Mouse (Mus musculus): ENCODE data around the gene Cfap73. TPM values are rescaled to one million over a fixed set of nuclear protein-coding genes. Genes with fewer than 3 reads are reported as not detected.

Gene Cfap73
- total RNA-seq, 2 experiments from 2014 or later, result not detected

DNA sequence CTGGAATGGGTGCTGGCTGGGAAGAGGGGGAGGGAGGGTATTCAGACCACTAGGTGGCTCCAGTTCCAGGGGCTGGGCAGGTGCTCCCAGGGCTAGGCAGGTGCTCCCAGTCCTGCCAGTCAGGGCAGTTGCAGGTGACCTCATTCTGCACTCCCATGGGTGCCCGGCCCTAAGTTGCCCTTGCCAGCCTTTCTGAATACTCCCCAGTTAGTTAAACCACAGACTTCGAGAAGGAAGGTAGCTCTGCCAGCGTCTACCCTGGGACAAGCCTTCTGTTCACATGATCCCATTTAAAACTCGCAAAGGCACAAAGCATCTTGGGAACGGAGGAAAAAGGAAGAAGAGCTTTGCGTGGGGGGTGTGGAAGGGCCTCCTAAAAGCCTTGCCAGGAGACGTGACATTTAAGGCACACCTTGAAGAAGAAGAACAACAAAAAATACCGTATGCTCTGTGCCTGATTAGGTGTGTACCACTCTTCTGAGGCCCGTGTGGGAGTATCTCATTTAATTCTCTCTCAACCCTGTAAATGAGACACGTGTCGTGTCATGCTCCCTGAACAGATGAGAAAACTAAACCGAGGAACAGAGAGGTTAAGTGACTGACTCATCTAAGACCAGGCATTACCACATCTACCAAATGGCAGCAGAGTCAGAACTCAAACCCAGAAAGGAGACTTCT, 13.9 kb upstream of the Cfap73 start:
- DNase-seq, result no peak

GRCm38 (mm10) chr5:120647361-120647760, 13.3 kb upstream of the Cfap73 start:
- no peak for DNase-seq

DNA sequence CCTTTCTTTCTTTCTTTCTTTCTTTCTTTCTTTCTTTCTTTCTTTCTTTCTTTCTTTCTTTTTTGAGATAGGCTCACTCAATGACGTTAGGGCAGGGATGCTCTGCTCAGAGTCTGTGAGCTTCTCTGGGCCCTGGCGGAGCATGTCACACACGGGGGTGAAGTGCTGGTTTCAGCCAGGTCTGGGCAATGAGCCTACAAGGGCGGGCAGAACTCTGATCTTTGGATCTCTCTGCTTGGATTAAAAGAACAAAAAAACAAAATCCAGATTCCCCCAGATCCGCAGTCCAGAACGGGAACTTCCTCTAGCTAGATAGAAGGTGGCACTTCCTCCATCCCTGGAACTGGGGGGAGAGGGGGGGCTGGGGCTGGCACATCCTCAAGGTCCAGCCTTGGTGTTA, 11.8 kb upstream of the Cfap73 start:
- DNase-seq, result peak; percentile 31

DNA sequence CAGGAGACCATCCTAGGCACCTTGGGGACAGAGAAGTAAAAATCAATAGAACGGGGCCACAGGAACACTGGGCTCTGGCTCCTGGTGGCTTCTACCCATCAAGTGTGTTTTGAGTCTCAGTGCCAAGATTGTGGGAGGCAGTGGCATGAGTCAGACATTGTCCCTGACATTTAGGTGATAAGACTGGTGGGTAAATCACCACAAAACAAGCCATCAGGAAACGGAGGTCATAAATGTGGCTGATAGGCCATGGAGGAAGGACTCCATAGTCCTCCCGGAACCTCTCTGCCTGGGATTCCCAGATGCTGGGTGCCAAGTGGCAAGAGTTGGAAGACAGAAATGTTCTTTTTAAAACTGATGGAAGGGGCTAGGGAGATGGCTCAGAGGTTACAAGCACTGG, 10.2 kb upstream of the Cfap73 start:
- no peak for DNase-seq

GRCm38 (mm10) chr5:120643365-120644085, 9.5 kb upstream of the Cfap73 start:
- DNase-seq, result no peak

- DNase-seq, result no peak
These were observed 6.1 kb upstream of the Cfap73 start for GRCm38 (mm10) chr5:120640094-120640493.

GRCm38 (mm10) chr5:120635633-120636032, 1.6 kb upstream of the Cfap73 start:
- no peak for DNase-seq

DNA sequence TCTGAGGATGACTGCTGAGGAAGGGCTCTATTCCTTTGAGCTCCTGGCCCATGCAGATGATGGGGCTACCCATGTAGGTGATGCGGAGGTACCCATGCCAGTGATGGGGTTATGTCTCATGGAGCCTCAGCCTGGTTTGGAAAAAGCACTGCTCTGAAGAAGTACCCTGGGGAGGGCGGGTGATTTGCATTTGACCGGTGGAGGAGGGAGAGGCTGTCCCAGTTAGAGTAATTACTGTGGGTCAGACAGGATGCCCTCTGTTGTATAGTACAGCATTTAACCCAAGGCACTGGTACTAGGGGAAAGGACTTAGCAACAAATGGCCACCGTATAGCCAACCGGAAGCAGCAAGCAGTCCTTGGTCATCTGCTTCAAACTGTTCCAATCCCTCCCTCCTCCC, 825 bp upstream of the Cfap73 start:
- no peak for DNase-seq

DNA sequence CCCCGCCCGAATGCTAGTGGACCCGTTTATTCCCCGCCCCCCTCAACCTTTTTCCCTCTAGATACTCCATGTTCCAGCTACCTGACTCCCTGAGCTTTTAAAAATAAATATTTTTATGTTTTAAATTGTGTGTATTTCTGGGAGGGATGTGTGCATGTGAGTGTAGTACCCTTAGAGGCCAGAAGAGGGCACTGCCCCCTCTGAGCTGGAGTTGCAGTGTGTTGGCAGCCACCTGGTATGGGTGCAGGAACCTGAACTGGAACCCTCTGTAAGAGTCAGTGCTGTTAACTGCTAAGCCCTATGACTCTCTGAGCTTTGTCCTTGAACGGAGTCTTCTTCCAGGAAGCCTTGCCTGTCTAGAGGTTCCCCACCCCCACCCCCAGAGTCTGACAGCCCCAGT, 2.1 kb downstream of the Cfap73 start:
- no peak for DNase-seq

- DNase-seq, result no peak
These were observed 2.9 kb downstream of the Cfap73 start for GRCm38 (mm10) chr5:120631128-120631527.

DNA sequence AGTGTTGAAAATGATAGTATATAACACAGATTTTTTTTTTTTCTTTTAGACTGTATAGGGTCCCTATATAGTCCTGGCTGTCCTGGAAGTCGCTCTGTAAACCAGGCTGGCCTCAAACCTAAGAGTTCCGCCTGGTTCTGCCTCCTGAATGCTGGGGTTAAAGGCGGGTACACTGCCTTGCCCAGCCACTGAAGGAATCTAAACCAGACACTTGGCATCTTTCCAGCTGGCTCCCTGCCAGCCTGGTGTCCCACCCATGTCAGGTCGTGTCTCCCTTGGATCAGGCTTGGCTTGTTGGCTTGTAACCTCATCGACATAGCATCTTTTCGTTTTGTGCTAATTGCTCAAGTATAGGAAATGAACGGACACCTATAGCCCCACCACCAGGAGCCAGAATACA, 5.4 kb downstream of the Cfap73 start:
- no peak for DNase-seq

DNA sequence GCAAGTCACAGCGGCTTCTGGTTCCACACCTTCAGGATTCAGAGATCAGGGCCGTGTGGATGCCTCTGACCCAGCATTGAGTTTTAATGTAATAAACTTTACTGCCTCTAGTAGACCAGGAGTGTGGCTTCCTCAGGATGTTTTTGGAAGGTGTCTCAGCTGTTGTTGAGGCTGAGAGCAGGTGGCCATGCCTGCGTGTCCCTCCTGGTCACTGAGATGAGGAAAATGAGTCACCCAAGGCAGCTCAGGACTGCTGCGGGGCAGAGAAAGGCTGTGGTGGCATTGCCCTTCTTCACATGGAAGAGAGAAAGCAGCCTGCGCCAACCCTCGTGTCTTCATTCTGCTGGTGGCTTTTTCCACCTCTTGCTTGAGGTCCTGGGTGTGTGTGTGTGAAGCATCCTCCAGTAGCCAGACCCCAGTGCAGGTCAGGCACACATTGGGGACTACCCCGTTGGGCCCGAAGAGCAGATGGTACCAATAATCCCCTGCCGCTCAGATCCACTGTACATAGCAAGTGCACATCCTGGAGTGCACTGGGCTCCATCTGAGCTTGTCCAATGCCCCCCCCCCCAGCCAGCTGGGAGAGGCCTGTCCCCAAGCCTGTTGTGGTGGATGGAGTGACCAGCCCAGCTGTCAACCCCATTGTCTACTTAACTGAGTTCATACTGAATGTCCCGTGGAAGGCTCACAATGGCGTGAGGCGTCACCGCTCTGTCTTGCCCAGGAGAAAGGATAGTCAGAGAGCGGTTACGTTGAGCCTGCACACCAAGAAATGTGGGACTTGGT, 6.3 kb downstream of the Cfap73 start:
- no peak for DNase-seq

DNA sequence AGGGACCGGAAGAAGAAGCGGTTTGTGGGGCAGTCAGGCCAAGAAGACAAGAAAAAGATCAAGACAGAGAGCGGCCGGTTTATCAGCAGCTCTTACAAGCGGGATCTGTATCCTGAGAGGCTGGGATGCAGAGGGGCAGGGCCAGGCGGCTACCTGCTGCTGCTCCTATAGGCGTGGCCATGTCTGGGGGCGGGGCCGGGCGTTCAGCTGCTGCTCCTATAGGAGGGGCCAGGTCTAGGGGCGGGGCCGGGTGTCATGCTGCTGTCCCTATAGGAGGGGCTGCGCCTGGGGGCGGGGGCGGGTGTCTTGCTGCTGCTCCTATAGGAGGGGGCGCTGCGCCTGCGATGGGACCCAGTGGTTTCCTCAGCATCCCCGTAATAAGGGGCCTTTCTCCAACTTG, 7.6 kb downstream of the Cfap73 start:
- DNase-seq, result no peak

- DNase-seq, result no peak
These were observed 9.6 kb downstream of the Cfap73 start for GRCm38 (mm10) chr5:120624427-120624826.

- DNase-seq, result no peak
These were observed 11.7 kb downstream of the Cfap73 start for GRCm38 (mm10) chr5:120622198-120622851.

- no peak for DNase-seq
These were observed 12.2 kb downstream of the Cfap73 start for GRCm38 (mm10) chr5:120621846-120622197.

GRCm38 (mm10) chr5:120621078-120621765, 12.8 kb downstream of the Cfap73 start:
- no peak for DNase-seq

DNA sequence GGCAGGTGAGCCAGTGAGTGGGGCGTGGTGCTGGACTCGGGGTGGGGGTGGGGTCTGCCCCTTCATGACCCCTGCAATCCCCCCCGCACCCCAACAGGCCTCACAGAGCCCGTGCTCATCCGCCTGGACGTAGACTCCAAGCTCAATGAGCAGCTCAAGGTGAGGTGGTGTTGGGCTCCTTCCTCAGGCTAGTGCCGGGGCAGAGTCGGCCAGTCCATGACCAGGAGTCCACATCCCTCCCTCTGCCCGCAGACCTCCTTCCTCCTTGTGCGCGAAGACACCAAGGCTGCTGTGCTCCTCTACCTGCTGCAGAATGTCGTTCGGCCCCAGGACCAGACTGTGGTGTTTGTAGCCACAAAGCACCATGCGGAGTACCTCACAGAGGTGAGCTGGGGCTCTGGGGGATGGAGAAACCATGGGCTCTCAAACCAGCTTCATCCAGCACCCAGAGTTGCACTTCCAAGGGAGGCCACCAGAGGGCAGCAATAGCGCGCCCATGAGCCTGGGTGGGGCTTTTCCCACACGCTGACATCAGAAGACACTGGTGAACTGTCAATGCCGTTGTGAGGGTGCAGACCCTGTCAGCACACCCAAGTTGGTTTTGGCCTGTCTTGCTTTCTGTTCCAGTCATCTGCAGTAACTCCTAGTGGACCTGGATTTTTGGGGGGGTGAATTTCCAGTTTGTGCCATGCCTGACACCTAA, 13.5 kb downstream of the Cfap73 start:
- peak; percentile 63 for DNase-seq

DNA sequence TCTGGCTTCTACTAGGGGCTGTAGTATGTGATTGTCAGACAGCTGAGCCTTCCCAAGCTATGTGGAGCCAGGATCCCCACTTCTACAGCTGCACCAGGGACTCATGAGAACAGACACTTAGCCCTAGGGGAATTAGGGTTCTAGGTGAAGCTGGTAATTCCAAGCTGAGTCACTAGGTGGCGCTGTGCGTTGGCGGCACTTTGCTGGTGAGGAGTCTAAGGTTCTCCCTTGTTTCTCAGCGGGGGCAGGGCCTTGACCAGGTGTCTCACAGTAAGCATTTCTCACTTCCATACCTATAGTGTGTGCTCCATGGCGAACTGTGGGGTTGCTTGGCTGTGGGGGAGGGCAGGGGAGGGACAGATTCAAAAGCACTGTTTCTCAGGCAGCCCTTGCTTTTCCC, 14.8 kb downstream of the Cfap73 start:
- no peak for DNase-seq

DNA sequence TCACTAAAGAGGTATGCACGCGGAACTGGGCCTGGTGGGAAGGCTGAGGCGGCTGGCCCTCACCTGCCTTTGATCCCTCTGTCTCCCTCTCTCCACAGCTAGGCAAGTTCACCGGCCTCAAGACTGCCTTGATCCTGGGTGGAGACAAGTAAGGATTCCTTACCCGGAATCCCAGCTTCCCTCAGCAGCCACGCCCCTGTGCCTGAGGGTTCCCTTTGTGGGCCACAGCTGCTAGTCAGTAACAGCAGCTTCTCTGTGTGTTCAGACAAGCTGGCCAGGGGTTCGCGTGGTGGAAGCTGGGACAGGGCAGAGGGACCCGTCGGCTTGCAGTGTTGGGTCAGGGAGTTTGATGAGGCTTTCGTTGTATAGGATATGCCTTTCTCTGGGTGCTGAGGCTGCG, 15.3 kb downstream of the Cfap73 start:
- DNase-seq, result no peak

GRCm38 (mm10) chr5:120615903-120616302, 18.1 kb downstream of the Cfap73 start:
- DNase-seq, result no peak

All from gastrocnemius, postnatal 25 days (tissue).